Mouse (Mus musculus): ENCODE results near the gene Tmem132b. TPM values are rescaled to one million over a fixed set of nuclear protein-coding genes. Genes with fewer than 3 reads are reported as not detected.

Gene Tmem132b
- polyA plus RNA-seq, 1 experiment from 2014 or later = 0.03 TPM

- WGBS (ENCODE audit: insufficient replicate concordance) = 80% methylated on average over 9 of the region's 9 CpGs
- H3K4me2 ChIP-seq = no peak overlapping the region
- H3K4me3 ChIP-seq (ENCODE audit: low read depth, low read length) = no peak overlapping the region
- H3K36me3 ChIP-seq (ENCODE audit: control insufficient read depth, insufficient read depth, low read length) = no peaks in the 10 kb centered on the region
- H3K4me1 ChIP-seq (ENCODE audit: control insufficient read depth, insufficient read depth, low read length) = no peaks in the 10 kb centered on the region
- peaks cover 3% of the 10 kb centered on the region; the same call in 1 of the 2 replicates for H3K9me3 ChIP-seq (replicated peaks; ENCODE audit: control insufficient read depth, low read length)
- no peak overlapping the region for H3K27ac ChIP-seq (ENCODE audit: low read depth, low read length)
- no peak for ATAC-seq (replicated peaks; ENCODE audit: insufficient number of reproducible peaks, low FRiP score, low TSS enrichment)
- no peaks in the 10 kb centered on the region for H3K27me3 ChIP-seq (ENCODE audit: control insufficient read depth, insufficient read depth, low read length)
- H3K9ac ChIP-seq (ENCODE audit: low read depth, low read length) = no peak overlapping the region
Measured at GRCm38 (mm10) chr5:125727936-125728335, 196.4 kb downstream of the Tmem132b start.

- H3K27ac ChIP-seq (ENCODE audit: low read depth, low read length) = no peak overlapping the region
- H3K4me3 ChIP-seq (ENCODE audit: low read depth, low read length) = no peak overlapping the region
- H3K27me3 ChIP-seq (ENCODE audit: control insufficient read depth, insufficient read depth, low read length) = no peaks in the 10 kb centered on the region
- H3K9ac ChIP-seq (ENCODE audit: low read depth, low read length) = no peak overlapping the region
- no peaks in the 10 kb centered on the region for H3K4me1 ChIP-seq (ENCODE audit: control insufficient read depth, insufficient read depth, low read length)
- no peaks in the 10 kb centered on the region for H3K36me3 ChIP-seq (ENCODE audit: control insufficient read depth, insufficient read depth, low read length)
- 67% methylated on average over 3 of the region's 3 CpGs for WGBS (ENCODE audit: insufficient replicate concordance)
- no peak for ATAC-seq (replicated peaks; ENCODE audit: insufficient number of reproducible peaks, low FRiP score, low TSS enrichment)
- H3K9me3 ChIP-seq (replicated peaks; ENCODE audit: control insufficient read depth, low read length) = peaks cover 3% of the 10 kb centered on the region; the same call in 1 of the 2 replicates
- no peak overlapping the region for H3K4me2 ChIP-seq
Measured at GRCm38 (mm10) chr5:125728521-125728920, 196.9 kb downstream of the Tmem132b start.

DNA sequence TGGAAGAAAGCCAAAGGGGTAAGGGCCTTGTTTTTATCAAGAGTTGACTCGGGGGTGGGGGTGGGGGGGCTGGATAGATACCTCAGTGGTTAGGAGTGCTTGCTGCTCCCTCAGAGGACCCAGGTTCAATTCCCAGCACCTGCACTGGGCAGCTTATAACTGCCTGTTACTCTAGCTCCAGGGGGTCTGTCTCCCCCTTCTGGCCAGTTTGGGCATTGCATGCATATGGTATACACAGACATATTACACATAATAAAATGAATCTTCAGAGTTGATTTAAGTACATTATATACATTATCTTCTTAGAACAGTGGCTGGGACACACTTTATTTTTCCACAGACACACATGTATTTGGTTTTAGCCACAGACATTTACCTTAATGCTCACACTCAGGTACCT, 202.2 kb downstream of the Tmem132b start:
- H3K9ac ChIP-seq (ENCODE audit: low read depth, low read length) = no peak overlapping the region
- 71% methylated on average over 1 of the region's 1 CpGs for WGBS (ENCODE audit: insufficient replicate concordance)
- H3K9me3 ChIP-seq (replicated peaks; ENCODE audit: control insufficient read depth, low read length) = no peaks in the 10 kb centered on the region
- H3K4me3 ChIP-seq (ENCODE audit: low read depth, low read length) = no peak overlapping the region
- no peaks in the 10 kb centered on the region for H3K27me3 ChIP-seq (ENCODE audit: control insufficient read depth, insufficient read depth, low read length)
- no peaks in the 10 kb centered on the region for H3K4me1 ChIP-seq (ENCODE audit: control insufficient read depth, insufficient read depth, low read length)
- ATAC-seq (replicated peaks; ENCODE audit: insufficient number of reproducible peaks, low FRiP score, low TSS enrichment) = no peak
- H3K4me2 ChIP-seq = no peak overlapping the region
- H3K27ac ChIP-seq (ENCODE audit: low read depth, low read length) = no peak overlapping the region
- H3K36me3 ChIP-seq (ENCODE audit: control insufficient read depth, insufficient read depth, low read length) = no peaks in the 10 kb centered on the region

GRCm38 (mm10) chr5:125737105-125737504, 205.5 kb downstream of the Tmem132b start:
- Histone ChIP-seq H3K4me1 (ENCODE audit: control insufficient read depth, insufficient read depth, low read length) (no peaks in the 10 kb centered on the region), H3K9ac (ENCODE audit: low read depth, low read length) (no peak overlapping the region), H3K4me3 (ENCODE audit: low read depth, low read length) (no peak overlapping the region), H3K36me3 (ENCODE audit: control insufficient read depth, insufficient read depth, low read length) (no peaks in the 10 kb centered on the region), H3K9me3 (replicated peaks; ENCODE audit: control insufficient read depth, low read length) (no peaks in the 10 kb centered on the region), H3K27ac (ENCODE audit: low read depth, low read length) (no peak overlapping the region), H3K4me2 (no peak overlapping the region), H3K27me3 (ENCODE audit: control insufficient read depth, insufficient read depth, low read length) (no peaks in the 10 kb centered on the region)
- 50% methylated on average over 9 of the region's 9 CpGs for WGBS (ENCODE audit: insufficient replicate concordance)
- no peak for ATAC-seq (replicated peaks; ENCODE audit: insufficient number of reproducible peaks, low FRiP score, low TSS enrichment)

DNA sequence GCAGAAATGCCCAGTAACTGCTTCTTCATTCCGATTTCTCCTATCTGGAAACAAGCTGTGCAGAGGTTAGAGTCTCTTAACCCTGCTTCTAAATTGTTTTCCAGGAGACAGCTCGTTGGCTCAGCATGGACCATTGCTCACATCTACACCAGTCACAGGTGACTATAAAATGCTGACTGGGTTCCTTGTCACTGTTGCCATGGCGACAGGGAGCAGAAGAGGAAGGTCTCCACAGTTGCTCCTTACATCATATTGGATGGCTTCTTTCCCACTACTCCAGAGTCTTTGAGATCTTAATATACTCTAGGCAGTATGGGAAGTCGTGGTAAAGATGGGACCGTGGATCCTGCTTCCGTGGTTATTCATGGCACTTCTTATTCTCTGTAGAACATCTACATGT, 211.9 kb downstream of the Tmem132b start:
- no peaks in the 10 kb centered on the region for H3K9me3 ChIP-seq (replicated peaks; ENCODE audit: control insufficient read depth, low read length)
- H3K4me1 ChIP-seq (ENCODE audit: control insufficient read depth, insufficient read depth, low read length) = no peaks in the 10 kb centered on the region
- H3K36me3 ChIP-seq (ENCODE audit: control insufficient read depth, insufficient read depth, low read length) = no peaks in the 10 kb centered on the region
- no peak for ATAC-seq (replicated peaks; ENCODE audit: insufficient number of reproducible peaks, low FRiP score, low TSS enrichment)
- no peak overlapping the region for H3K4me3 ChIP-seq (ENCODE audit: low read depth, low read length)
- no peak overlapping the region for H3K27ac ChIP-seq (ENCODE audit: low read depth, low read length)
- no peak overlapping the region for H3K9ac ChIP-seq (ENCODE audit: low read depth, low read length)
- 73% methylated on average over 6 of the region's 6 CpGs for WGBS (ENCODE audit: insufficient replicate concordance)
- H3K27me3 ChIP-seq (ENCODE audit: control insufficient read depth, insufficient read depth, low read length) = no peaks in the 10 kb centered on the region
- no peak overlapping the region for H3K4me2 ChIP-seq

DNA sequence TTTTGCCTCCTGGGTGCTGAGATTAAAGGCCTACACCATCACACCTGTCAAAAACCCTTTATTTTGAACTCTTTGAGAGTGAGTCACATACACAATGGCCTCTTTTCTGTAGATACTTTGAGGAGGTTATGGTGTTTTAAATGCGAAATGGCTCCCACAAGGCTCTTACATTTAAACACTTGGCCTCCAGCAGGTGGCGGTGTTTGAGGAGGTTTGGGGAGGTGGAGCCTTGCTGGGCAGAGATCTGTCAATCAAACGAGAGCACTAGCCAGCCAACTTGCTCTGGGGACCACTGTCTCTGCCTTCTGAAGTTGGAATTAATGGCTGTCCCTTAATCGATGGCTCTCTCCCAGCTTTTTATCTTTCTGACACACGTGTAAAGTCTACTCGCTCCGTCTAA, 214.2 kb downstream of the Tmem132b start:
- no peaks in the 10 kb centered on the region for H3K9me3 ChIP-seq (replicated peaks; ENCODE audit: control insufficient read depth, low read length)
- H3K36me3 ChIP-seq (ENCODE audit: control insufficient read depth, insufficient read depth, low read length) = no peaks in the 10 kb centered on the region
- no peaks in the 10 kb centered on the region for H3K27me3 ChIP-seq (ENCODE audit: control insufficient read depth, insufficient read depth, low read length)
- no peak overlapping the region for H3K9ac ChIP-seq (ENCODE audit: low read depth, low read length)
- no peak overlapping the region for H3K4me2 ChIP-seq
- ATAC-seq (replicated peaks; ENCODE audit: insufficient number of reproducible peaks, low FRiP score, low TSS enrichment) = no peak
- no peaks in the 10 kb centered on the region for H3K4me1 ChIP-seq (ENCODE audit: control insufficient read depth, insufficient read depth, low read length)
- H3K4me3 ChIP-seq (ENCODE audit: low read depth, low read length) = no peak overlapping the region
- no peak overlapping the region for H3K27ac ChIP-seq (ENCODE audit: low read depth, low read length)
- 61% methylated on average over 7 of the region's 7 CpGs for WGBS (ENCODE audit: insufficient replicate concordance)

DNA sequence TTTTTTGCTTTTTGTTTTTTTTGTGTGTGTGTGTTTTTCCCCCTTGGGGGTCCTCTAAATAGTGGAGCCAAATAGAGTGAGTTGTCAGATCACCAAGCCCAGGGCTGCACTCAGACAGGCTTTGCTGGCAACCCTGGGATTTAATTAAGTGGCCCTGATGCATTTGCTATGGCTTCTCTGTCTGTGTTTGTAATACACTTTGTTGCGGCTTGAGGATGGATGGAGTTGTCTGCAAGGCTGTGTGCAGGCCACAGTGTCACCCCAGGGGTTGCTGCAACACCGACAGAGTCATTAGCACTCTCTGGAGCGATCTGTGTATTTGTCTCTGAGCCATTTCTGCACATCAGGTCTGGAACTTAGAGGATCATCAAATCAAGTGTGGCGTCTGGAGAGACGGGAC, 219.9 kb downstream of the Tmem132b start:
- no peak overlapping the region for H3K4me3 ChIP-seq (ENCODE audit: low read depth, low read length)
- ATAC-seq (replicated peaks; ENCODE audit: insufficient number of reproducible peaks, low FRiP score, low TSS enrichment) = no peak
- no peaks in the 10 kb centered on the region for H3K27me3 ChIP-seq (ENCODE audit: control insufficient read depth, insufficient read depth, low read length)
- no peak overlapping the region for H3K27ac ChIP-seq (ENCODE audit: low read depth, low read length)
- H3K9me3 ChIP-seq (replicated peaks; ENCODE audit: control insufficient read depth, low read length) = no peaks in the 10 kb centered on the region
- H3K9ac ChIP-seq (ENCODE audit: low read depth, low read length) = no peak overlapping the region
- no peak overlapping the region for H3K4me2 ChIP-seq
- H3K36me3 ChIP-seq (ENCODE audit: control insufficient read depth, insufficient read depth, low read length) = no peaks in the 10 kb centered on the region
- no peaks in the 10 kb centered on the region for H3K4me1 ChIP-seq (ENCODE audit: control insufficient read depth, insufficient read depth, low read length)
- 71% methylated on average over 5 of the region's 5 CpGs for WGBS (ENCODE audit: insufficient replicate concordance)

DNA sequence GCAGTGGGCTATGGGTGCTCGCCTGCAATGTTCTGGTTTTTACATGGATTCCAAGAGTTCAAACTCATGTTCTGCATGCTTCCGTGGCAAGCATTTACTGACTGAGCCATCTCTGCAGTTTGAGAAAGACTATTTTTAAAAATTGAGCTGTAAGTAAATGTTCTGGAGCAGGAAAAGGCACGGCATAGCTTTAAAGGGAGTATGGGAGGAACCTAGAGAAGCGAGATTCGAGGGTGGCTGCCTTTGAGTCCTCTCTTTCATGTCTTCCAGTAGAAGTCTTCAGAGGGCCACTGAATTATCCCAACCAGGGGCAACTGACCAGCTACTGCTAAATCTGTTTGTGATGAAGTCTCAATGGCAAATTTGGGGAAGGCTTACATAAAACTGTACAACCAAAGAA, 221.0 kb downstream of the Tmem132b start:
- ATAC-seq (replicated peaks; ENCODE audit: insufficient number of reproducible peaks, low FRiP score, low TSS enrichment) = no peak
- Histone ChIP-seq H3K9ac (ENCODE audit: low read depth, low read length) (no peak overlapping the region), H3K9me3 (replicated peaks; ENCODE audit: control insufficient read depth, low read length) (no peaks in the 10 kb centered on the region), H3K4me3 (ENCODE audit: low read depth, low read length) (no peak overlapping the region), H3K4me1 (ENCODE audit: control insufficient read depth, insufficient read depth, low read length) (no peaks in the 10 kb centered on the region), H3K4me2 (no peak overlapping the region), H3K27ac (ENCODE audit: low read depth, low read length) (no peak overlapping the region), H3K27me3 (ENCODE audit: control insufficient read depth, insufficient read depth, low read length) (no peaks in the 10 kb centered on the region), H3K36me3 (ENCODE audit: control insufficient read depth, insufficient read depth, low read length) (no peaks in the 10 kb centered on the region)
- WGBS (ENCODE audit: insufficient replicate concordance) = 77% methylated on average over 5 of the region's 5 CpGs

DNA sequence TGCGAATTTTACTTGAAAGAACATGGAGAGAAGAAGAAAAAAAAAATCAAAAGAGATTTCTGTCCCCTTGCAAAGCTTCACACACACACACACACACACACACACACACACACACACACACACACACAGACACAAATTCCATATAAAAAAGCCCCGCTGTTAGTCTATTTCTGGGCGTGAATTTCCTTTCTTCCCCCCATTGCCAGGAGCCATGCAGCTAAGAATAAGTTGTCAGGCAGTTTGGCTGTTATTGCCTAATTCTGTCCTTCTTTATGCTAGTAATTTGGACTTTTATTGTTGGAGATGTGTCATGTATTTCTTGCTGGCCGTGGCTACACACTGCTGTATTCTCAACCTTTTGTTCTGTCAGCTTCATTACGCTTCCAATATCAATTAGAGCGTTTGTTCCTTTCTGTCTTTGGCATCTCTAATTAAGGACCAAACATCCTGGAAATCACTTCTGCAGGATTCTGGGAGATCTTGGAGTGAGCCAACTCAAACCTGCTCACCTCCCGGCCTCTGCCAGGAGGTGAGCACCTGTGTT, 225.5 kb downstream of the Tmem132b start:
- no peaks in the 10 kb centered on the region for H3K36me3 ChIP-seq (ENCODE audit: control insufficient read depth, insufficient read depth, low read length)
- H3K4me2 ChIP-seq = no peak overlapping the region
- WGBS (ENCODE audit: insufficient replicate concordance) = 80% methylated on average over 7 of the region's 7 CpGs
- H3K4me3 ChIP-seq (ENCODE audit: low read depth, low read length) = no peak overlapping the region
- no peak overlapping the region for H3K27ac ChIP-seq (ENCODE audit: low read depth, low read length)
- H3K27me3 ChIP-seq (ENCODE audit: control insufficient read depth, insufficient read depth, low read length) = no peaks in the 10 kb centered on the region
- H3K9me3 ChIP-seq (replicated peaks; ENCODE audit: control insufficient read depth, low read length) = no peaks in the 10 kb centered on the region
- H3K9ac ChIP-seq (ENCODE audit: low read depth, low read length) = no peak overlapping the region
- no peak for ATAC-seq (replicated peaks; ENCODE audit: insufficient number of reproducible peaks, low FRiP score, low TSS enrichment)
- no peaks in the 10 kb centered on the region for H3K4me1 ChIP-seq (ENCODE audit: control insufficient read depth, insufficient read depth, low read length)
